Mouse (Mus musculus) lung, embryonic 14.5 days (tissue): ENCODE results near the gene Cilp2. TPM values are rescaled to one million over a fixed set of nuclear protein-coding genes. Genes with fewer than 3 reads are reported as not detected.

Source experiments
- ATAC-seq: fragments of 200-750 bp; cut with Nextera tagmentation; 2 replicates; pipeline ENCODE4 v1.8.0; 2017; ENCODE audit warnings: mild to moderate bottlenecking, moderate TSS enrichment, moderate library complexity; ENCODE audit not compliant: insufficient read depth
- DNase-seq: peaks from one replicate; pipeline ENCODE4 v3.0.0-alpha.2; 2015
- H3K27ac ChIP-seq: fragments of 300-500 bp; sonication (generic); 2 replicates; pipeline ENCODE4 v1.5.1; 2014; ENCODE audit warnings: low read depth, mild to moderate bottlenecking, moderate library complexity
- H3K27me3 ChIP-seq: fragments of 300-500 bp; sonication (generic); 2 replicates; pipeline ENCODE4 v1.6.1; 2014; ENCODE audit warnings: low read length, control low read depth; ENCODE audit not compliant: insufficient read depth
- H3K36me3 ChIP-seq: fragments of 300-500 bp; sonication (generic); 2 replicates; pipeline ENCODE4 v1.6.1; 2014; ENCODE audit warnings: control low read depth; ENCODE audit not compliant: insufficient read depth
- H3K4me1 ChIP-seq: fragments of 300-500 bp; sonication (generic); 2 replicates; pipeline ENCODE4 v1.6.1; 2014; ENCODE audit warnings: antibody characterized with exemption, control low read depth; ENCODE audit not compliant: insufficient read depth
- H3K4me2 ChIP-seq: fragments of 300-500 bp; sonication (generic); 2 replicates; pipeline ENCODE4 v1.6.1; 2014; ENCODE audit warnings: mild to moderate bottlenecking
- H3K4me3 ChIP-seq: fragments of 300-500 bp; sonication (generic); 2 replicates; pipeline ENCODE4 v1.5.1; 2014; ENCODE audit warnings: low read depth, low read length
- H3K9ac ChIP-seq: fragments of 300-500 bp; sonication (generic); 2 replicates; pipeline ENCODE4 v1.6.1; 2014
- H3K9me3 ChIP-seq: fragments of 300-500 bp; sonication (generic); 2 replicates; pipeline ENCODE4 v1.6.1; 2016; ENCODE audit warnings: low read depth, low read length, control low read depth
- CTCF ChIP-seq: IDR thresholded peaks from 2 replicates; pipeline ENCODE4 v1.5.1; 2016; ENCODE audit warnings: antibody characterized with exemption, low read depth
- WGBS: fragments of 180-500 bp; shearing (Covaris S2); extraction: QIAGEN DNeasy Blood & Tissue Kit; methylation state at CpG from one replicate; pipeline ENCODE4 v1.1.7; 2014; 5-methylcytosine and 5-hydroxymethylcytosine counted together
- polyA plus RNA-seq: library from polyadenylated mRNA; unstranded; fragments of >200 nt; fragmentation: Nextera tagmentation; extraction: Ambion mirVana; gene quantifications from 2 replicates; pipeline ENCODE4 v1.2.1, GENCODE M21; 2014

The Cilp2 gene
- polyA plus RNA-seq, 1 experiment from 2014 or later, result 0.25 TPM

DNA sequence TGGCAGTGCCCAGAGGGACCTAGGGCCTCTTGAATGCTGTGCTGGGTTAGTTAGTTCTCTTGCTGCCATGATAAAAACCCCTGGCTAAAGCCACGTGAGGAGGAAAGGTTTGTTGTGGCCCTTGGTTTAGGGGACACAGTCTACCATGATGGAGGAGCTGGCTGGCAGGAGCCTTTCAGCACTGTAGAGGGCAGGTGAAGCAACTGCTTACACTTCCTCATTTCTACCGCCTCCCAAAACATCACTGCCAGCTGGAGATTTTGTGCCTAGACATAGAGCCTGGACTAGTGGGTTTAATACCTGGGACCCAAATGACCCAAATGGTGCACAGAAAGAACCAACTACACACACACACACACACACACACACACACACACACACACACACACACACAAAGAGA is 26.2 kb downstream of the Cilp2 start:
- H3K4me3 ChIP-seq, result no peak overlapping the region
- 67% methylated on average over 2 of the region's 2 CpGs for WGBS
- TF ChIP-seq CTCF, result no peak

DNA sequence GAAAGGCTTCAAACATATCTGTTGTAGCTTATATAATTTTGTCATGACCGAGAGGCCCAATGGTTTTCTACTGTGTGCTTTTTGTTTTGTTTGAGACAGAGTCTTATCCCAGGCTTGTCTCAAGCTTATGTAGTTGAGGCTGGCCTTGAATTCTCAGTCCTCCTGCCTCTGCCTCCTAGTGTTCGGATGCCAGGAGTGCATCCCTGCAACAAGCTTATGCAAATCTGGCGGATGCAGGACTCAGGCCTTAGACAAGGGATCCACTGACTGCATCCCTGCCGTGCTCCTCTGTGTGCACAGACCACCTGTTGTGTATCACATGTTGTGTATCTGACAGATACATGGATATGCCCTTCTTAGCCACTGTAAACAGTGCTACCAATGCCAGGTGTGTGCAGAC is 26.7 kb downstream of the Cilp2 start:
- DNase-seq, result no peak
- peak; percentile 43 for TF ChIP-seq CTCF
- H3K4me2 ChIP-seq, result no peak overlapping the region
- no peak for ATAC-seq
- no peaks in the 10 kb centered on the region for H3K4me1 ChIP-seq
- H3K36me3 ChIP-seq, result no peaks in the 10 kb centered on the region
- H3K27ac ChIP-seq, result no peak overlapping the region
- 49% methylated on average over 4 of the region's 4 CpGs for WGBS
- no peaks in the 10 kb centered on the region for H3K27me3 ChIP-seq
- H3K4me3 ChIP-seq, result no peak overlapping the region
- H3K9me3 ChIP-seq, result no peaks in the 10 kb centered on the region
- no peak overlapping the region for H3K9ac ChIP-seq

More for the DNA sequence above, 26.2 kb downstream of the Cilp2 start:
- Histone ChIP-seq H3K4me1 (no peaks in the 10 kb centered on the region), H3K27ac (no peak overlapping the region), H3K9me3 (no peaks in the 10 kb centered on the region), H3K27me3 (no peaks in the 10 kb centered on the region), H3K4me2 (no peak overlapping the region), H3K36me3 (no peaks in the 10 kb centered on the region), H3K9ac (no peak overlapping the region)
- ATAC-seq, result no peak
- DNase-seq, result no peak

DNA sequence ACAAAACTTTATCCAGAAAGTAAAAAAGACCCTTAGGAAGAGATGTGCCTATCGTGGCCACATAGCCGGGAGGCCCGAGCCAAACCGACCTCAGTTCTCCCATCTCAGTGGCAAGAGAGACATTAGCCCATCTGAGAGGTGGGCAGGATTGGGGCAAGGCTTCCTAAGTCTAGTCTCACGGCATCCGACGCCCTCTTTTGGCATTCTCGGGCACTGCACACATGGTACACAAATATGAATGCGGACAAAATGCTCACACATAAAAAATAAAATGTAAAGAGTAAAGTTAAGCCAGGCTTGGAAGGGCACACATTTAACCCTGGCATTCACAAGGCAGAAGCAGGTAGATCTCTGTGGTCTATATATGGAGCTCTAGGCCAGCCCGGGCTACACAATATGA is 33.6 kb downstream of the Cilp2 start:
- H3K4me2 ChIP-seq, result no peak overlapping the region
- H3K27me3 ChIP-seq, result no peaks in the 10 kb centered on the region
- H3K9me3 ChIP-seq, result no peaks in the 10 kb centered on the region
- ATAC-seq, result no peak
- no peak for DNase-seq
- no peak overlapping the region for H3K9ac ChIP-seq
- H3K36me3 ChIP-seq, result no peaks in the 10 kb centered on the region
- 91% methylated on average over 10 of the region's 10 CpGs for WGBS
- H3K4me1 ChIP-seq, result no peaks in the 10 kb centered on the region
- no peak for TF ChIP-seq CTCF
- no peak overlapping the region for H3K27ac ChIP-seq
- H3K4me3 ChIP-seq, result no peak overlapping the region

DNA sequence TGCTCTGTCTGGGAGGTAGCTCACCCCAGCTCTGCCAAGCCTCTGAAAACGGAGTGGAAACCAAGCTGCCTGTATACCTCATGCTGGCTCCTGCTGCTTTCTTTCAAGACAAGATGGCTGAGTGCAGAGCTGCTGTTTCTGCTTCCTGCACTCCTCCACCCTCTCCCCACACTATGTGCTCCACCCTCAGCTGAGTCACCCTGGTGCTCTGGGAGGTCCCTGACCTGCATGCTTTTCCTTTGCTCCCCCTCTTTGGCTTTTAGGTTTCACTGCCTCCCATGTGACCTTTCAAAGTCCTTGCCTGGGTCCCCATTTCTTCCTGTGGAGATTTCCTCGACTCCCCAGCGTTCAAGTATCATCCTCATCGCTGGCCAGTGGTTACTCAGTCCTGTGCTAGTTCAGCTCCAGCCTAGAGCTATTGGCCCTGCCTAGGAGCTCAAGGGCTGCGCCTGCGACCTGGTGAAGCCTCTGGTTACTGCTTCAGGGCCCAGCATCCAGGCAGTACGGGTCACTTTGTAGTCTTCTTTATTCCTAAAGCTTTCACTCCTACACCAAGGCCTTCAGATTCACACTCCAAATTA is 36.5 kb downstream of the Cilp2 start:
- Histone ChIP-seq H3K4me2 (no peak overlapping the region), H3K27me3 (no peaks in the 10 kb centered on the region), H3K9ac (no peak overlapping the region), H3K9me3 (no peaks in the 10 kb centered on the region), H3K27ac (no peak overlapping the region), H3K4me1 (no peaks in the 10 kb centered on the region), H3K4me3 (no peak overlapping the region), H3K36me3 (no peaks in the 10 kb centered on the region)
- DNase-seq (no peak), ATAC-seq (no peak)
- WGBS, result 68% methylated on average over 7 of the region's 7 CpGs
- TF ChIP-seq CTCF, result no peak

DNA sequence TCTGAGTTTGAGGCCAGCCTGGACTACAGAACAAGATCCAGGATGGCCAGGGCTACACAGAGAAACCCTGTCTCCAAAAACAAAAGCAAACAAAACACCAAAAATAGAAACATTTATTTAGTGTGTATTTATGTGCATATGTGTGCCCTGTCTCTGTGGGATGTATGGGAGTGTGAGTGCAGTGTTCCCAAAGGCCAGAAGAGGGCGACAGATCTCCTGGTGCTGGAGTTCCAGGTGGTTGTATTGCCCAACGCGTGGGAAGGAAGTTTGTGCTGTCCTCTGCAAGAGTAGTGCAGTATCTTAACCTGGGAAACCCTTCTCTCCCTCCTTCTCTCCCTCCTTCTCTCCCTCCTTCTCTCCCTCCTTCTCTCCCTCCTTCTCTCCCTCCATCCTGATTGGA is 37.6 kb downstream of the Cilp2 start:
- Histone ChIP-seq H3K4me1 (no peaks in the 10 kb centered on the region), H3K27ac (no peak overlapping the region), H3K9me3 (no peaks in the 10 kb centered on the region), H3K36me3 (no peaks in the 10 kb centered on the region), H3K4me3 (no peak overlapping the region), H3K4me2 (no peak overlapping the region), H3K27me3 (no peaks in the 10 kb centered on the region), H3K9ac (no peak overlapping the region)
- no peak for ATAC-seq
- peak; percentile 37 for DNase-seq
- TF ChIP-seq CTCF, result peak; percentile 54
- WGBS, result 38% methylated on average over 3 of the region's 3 CpGs

DNA sequence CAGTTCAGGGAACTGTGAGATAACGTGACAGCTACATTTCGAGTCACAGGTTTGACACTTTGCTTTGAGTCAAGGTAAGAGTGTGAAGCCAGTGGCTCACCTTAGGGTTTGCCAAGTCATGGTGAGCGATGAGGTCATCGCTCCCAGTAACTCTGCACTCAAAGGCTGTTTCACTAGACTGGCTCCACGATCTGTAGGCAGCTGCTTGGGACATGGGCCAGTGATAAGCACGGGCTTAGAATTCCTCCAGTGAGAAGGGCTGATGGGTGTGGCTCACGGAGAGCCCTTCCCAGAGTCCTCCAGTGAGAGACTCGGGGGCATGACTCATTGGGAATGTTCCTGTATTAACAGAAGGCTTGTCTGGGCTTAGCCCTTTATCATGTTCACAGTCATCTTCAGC is 38.5 kb downstream of the Cilp2 start:
- ATAC-seq (peak; percentile 64), DNase-seq (peak; percentile 39)
- TF ChIP-seq CTCF, result no peak
- H3K4me3 ChIP-seq, result no peak overlapping the region
- H3K36me3 ChIP-seq, result no peaks in the 10 kb centered on the region
- H3K9me3 ChIP-seq, result no peaks in the 10 kb centered on the region
- no peak overlapping the region for H3K27ac ChIP-seq
- H3K27me3 ChIP-seq, result no peaks in the 10 kb centered on the region
- WGBS, result 56% methylated on average over 8 of the region's 8 CpGs
- no peaks in the 10 kb centered on the region for H3K4me1 ChIP-seq
- H3K4me2 ChIP-seq, result no peak overlapping the region
- H3K9ac ChIP-seq, result no peak overlapping the region

DNA sequence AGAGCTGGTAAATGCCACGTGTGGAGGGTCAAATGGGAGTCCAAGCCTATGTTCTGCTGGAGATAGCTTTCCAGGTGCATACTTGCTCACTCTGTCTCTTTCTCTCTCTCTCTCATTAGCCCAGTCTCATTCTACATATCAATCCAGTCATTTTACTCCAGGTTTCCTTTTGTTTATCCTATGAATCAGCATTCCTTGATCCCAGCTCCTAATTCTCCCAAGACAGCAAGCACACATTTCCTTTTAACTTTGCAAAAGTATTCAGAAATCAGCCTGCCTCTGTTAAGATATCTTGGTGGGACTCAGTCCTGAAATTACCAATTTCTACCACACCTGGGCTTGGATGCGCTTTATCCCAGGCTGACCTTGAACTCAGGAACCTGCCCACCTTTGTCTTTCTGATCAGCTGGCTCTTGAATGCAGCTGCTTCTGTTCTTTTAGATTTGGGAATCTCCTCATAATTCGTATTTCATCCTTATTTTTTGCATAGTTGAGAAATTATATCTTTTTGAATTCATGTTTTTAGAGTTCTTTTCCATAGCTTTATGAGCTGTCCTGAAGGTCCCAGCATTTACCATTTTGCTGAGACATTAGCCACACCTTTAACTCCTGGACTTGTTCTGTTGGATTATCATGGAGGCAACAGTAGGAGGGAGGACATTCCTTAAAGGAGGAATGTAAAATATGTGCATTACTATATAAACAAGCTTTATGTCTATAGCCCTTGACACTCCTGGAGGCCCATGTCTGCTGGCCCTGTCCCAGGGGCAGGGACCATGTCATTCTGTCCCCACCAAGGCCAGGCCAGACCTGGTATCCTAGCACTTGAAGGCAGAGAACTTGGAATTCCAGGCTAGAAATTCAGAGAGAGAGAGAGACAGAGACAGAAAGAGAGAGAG is 40.1 kb downstream of the Cilp2 start:
- DNase-seq, result peak; percentile 5
- H3K9me3 ChIP-seq, result no peaks in the 10 kb centered on the region
- no peak overlapping the region for H3K4me2 ChIP-seq
- WGBS, result 65% methylated on average over 3 of the region's 3 CpGs
- no peak for TF ChIP-seq CTCF
- no peak overlapping the region for H3K4me3 ChIP-seq
- ATAC-seq, result 0 out of 2 replicates have a peak, but pooled peaks have one; percentile 38
- H3K9ac ChIP-seq, result 0 out of 2 replicates have a peak overlapping the region, but pooled peaks have one; percentile 2
- H3K27me3 ChIP-seq, result no peaks in the 10 kb centered on the region
- no peaks in the 10 kb centered on the region for H3K36me3 ChIP-seq
- H3K27ac ChIP-seq, result no peak overlapping the region; the same call in 1 of the 2 replicates
- no peaks in the 10 kb centered on the region for H3K4me1 ChIP-seq
